Mouse (Mus musculus): Measurements from ENCODE around the gene Bod1.

Gene Bod1

DNA sequence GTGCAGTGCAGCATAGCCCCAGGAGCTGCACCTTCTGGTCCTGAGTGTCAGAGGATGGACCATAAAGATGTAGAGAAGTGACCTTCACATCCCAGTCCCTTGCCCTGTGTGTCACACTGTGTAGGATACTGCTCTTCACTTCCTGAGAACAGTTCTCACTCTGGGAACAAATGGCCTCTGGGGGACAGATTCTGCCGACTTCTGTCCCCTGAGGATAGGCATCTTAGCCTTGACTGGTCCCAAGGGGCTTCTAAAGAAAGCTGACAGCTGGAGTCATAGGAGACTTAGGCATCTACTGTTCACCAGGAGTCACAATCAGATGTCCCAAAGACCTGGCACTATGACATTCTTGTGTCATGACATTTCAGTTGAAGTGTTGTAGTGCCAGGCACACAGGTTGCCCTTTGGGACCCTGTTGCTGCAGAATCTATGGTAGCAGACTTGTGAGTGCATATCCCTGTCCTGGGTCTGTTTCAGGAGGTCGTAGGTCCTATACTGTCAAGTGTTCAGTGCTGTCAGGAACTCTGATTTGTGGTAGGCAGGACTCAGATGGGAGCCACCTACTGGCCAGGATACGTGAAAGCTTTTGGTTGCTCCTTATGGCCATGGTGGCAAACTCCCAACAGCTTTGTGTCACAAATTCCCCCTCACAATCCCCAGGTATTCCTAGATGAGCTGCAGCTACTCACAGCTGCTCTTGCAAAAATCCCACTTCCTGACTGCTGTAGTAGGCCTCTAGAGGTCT is 30.4 kb downstream of the Bod1 start:
- H3K27me3 ChIP-seq (ENCODE audit: insufficient read depth, low read length): no peaks in the 10 kb centered on the region; the same call in 1 of the 2 replicates
- H3K4me1 ChIP-seq (replicated peaks; ENCODE audit: low read depth, low read length): no peaks in the 10 kb centered on the region
- H3K36me3 ChIP-seq (ENCODE audit: insufficient read depth, low read length): no peaks in the 10 kb centered on the region
- no peaks in the 10 kb centered on the region for H3K9me3 ChIP-seq (ENCODE audit: low read length)
- TF ChIP-seq NANOG (IDR thresholded peaks at IDR 0.05; ENCODE audit: borderline replicate concordance, low read length) (no peak), POU5F1 (IDR thresholded peaks at IDR 0.05; ENCODE audit: borderline replicate concordance, low read length) (no peak), CTCF (conservative IDR thresholded peaks at IDR 0.05; ENCODE audit: low read length) (no peak; the same call in 1 of the 2 replicates)
- no peak overlapping the region for H3K4me3 ChIP-seq (replicated peaks; ENCODE audit: low read length)

DNA sequence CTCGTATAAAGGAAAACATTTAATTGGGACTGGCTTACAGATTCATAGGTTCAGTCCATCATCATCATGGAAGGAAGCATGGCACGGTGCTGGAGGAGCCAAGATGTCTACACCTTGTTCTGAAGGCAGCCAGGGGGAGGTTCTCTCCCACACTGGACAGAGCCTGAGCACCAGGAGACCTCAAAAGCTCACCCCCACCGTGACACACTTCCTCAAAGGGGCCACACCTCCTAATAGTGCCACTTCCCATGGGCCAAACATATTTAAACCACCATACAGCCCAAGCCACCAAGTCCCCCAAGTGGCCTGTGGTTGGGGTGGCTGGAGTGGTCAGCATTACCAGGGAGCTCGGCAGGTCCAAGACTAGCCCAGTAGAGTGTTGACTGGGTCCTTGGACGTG is 31.5 kb downstream of the Bod1 start:
- TF ChIP-seq NANOG (IDR thresholded peaks at IDR 0.05; ENCODE audit: borderline replicate concordance, low read length): no peak
- TF ChIP-seq CTCF (conservative IDR thresholded peaks at IDR 0.05; ENCODE audit: low read length): no peak
- TF ChIP-seq POU5F1 (IDR thresholded peaks at IDR 0.05; ENCODE audit: borderline replicate concordance, low read length): no peak
- no peak overlapping the region for H3K4me3 ChIP-seq (replicated peaks; ENCODE audit: low read length)
- H3K27me3 ChIP-seq (ENCODE audit: insufficient read depth, low read length): no peaks in the 10 kb centered on the region; the same call in 1 of the 2 replicates
- no peaks in the 10 kb centered on the region for H3K9me3 ChIP-seq (ENCODE audit: low read length)
- no peaks in the 10 kb centered on the region for H3K36me3 ChIP-seq (ENCODE audit: insufficient read depth, low read length)
- H3K4me1 ChIP-seq (replicated peaks; ENCODE audit: low read depth, low read length): no peaks in the 10 kb centered on the region

DNA sequence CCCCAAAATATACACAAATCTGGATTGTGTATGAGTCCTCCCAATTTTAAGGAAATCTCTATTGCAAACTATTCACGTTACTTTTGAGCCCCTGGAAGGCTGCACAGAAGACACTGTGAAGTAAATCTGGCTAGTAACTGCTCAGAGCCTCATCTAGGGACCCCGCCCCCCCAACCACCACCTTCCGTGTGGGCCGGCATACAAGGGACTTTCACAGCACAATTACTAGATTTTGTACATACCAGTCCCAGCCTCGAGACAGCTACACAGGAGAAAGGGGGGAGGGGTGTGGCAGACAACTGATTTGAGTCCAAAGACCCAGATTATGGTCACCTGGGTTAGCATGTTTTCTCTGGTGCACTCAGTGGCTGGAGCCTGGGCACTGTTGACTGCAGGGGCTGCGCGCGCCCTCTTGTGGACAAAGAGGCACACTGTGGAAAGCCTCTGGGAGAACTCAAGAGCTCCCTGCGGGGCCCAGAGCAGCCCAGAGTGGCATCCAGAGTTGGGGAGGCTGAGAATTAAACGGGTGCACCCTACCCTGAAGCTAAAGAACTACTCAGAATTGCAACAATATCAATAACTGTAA is 33.8 kb downstream of the Bod1 start:
- no peak overlapping the region for H3K4me3 ChIP-seq (replicated peaks; ENCODE audit: low read length)

DNA sequence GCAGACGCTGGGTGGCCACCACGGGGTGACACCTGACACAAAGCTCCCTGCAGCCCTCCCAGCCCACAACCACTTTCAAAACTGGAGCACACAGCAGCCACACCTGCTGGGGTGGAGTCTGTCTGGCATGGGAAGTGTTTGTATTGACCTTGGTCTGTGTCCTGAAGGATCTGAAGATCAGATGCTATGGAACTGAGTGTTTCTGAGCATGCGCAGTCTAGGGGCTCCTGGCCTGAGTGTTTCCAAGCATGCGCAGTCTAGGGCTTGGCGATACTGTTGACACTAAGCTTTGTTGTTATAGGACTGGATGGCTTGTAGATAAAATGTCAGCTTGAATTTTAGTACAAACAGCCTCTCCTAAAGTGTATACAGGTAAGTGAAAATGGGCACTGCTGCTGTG is 43.0 kb downstream of the Bod1 start:
- peaks cover 9% of the 10 kb centered on the region; the same call in 1 of the 2 replicates for H3K9me3 ChIP-seq (ENCODE audit: low read length)
- no peaks in the 10 kb centered on the region for H3K4me1 ChIP-seq (replicated peaks; ENCODE audit: low read depth, low read length)
- TF ChIP-seq POU5F1 (IDR thresholded peaks at IDR 0.05; ENCODE audit: borderline replicate concordance, low read length) (no peak), NANOG (IDR thresholded peaks at IDR 0.05; ENCODE audit: borderline replicate concordance, low read length) (no peak), CTCF (conservative IDR thresholded peaks at IDR 0.05; ENCODE audit: low read length) (no peak)
- H3K27me3 ChIP-seq (ENCODE audit: insufficient read depth, low read length): no peaks in the 10 kb centered on the region
- H3K4me3 ChIP-seq (replicated peaks; ENCODE audit: low read length): no peak overlapping the region
- H3K36me3 ChIP-seq (ENCODE audit: insufficient read depth, low read length): no peaks in the 10 kb centered on the region

More for the DNA sequence above, 33.8 kb downstream of the Bod1 start:
- Histone ChIP-seq H3K27me3 (ENCODE audit: insufficient read depth, low read length) (no peaks in the 10 kb centered on the region; the same call in 1 of the 2 replicates), H3K9me3 (ENCODE audit: low read length) (peaks cover under 1% of the 10 kb centered on the region; the same call in 1 of the 2 replicates), H3K36me3 (ENCODE audit: insufficient read depth, low read length) (no peaks in the 10 kb centered on the region), H3K4me1 (replicated peaks; ENCODE audit: low read depth, low read length) (peaks cover 3% of the 10 kb centered on the region; the same call in 1 of the 2 replicates)
- TF ChIP-seq CTCF (conservative IDR thresholded peaks at IDR 0.05; ENCODE audit: low read length) (peak; percentile 75), NANOG (IDR thresholded peaks at IDR 0.05; ENCODE audit: borderline replicate concordance, low read length) (no peak)

DNA sequence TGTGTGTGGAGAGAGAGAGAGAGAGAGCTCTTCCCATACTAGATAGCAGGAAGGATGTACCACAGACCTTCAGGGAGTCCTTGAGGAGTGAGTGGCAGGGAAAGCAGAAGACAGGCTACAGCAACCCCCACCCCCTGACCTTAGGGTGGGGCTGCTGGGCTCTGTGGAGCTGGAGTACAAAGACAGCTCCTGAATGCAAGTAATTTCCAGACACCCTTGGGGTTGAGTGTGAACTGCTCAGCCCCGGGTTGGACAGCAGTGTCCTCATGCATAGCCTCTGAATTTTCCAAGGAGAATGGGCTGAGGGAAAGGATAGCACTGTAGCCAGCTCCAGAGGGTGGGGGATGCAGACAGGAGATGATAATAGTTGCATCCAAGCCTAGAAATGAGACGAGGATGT is 50.9 kb downstream of the Bod1 start:
- no peak overlapping the region for H3K4me3 ChIP-seq (replicated peaks; ENCODE audit: low read length)
- H3K4me1 ChIP-seq (replicated peaks; ENCODE audit: low read depth, low read length): peaks cover 6% of the 10 kb centered on the region
- no peaks in the 10 kb centered on the region for H3K9me3 ChIP-seq (ENCODE audit: low read length)
- no peaks in the 10 kb centered on the region for H3K27me3 ChIP-seq (ENCODE audit: insufficient read depth, low read length)
- no peak for TF ChIP-seq CTCF (conservative IDR thresholded peaks at IDR 0.05; ENCODE audit: low read length)
- no peak for TF ChIP-seq NANOG (IDR thresholded peaks at IDR 0.05; ENCODE audit: borderline replicate concordance, low read length)
- no peaks in the 10 kb centered on the region for H3K36me3 ChIP-seq (ENCODE audit: insufficient read depth, low read length)

DNA sequence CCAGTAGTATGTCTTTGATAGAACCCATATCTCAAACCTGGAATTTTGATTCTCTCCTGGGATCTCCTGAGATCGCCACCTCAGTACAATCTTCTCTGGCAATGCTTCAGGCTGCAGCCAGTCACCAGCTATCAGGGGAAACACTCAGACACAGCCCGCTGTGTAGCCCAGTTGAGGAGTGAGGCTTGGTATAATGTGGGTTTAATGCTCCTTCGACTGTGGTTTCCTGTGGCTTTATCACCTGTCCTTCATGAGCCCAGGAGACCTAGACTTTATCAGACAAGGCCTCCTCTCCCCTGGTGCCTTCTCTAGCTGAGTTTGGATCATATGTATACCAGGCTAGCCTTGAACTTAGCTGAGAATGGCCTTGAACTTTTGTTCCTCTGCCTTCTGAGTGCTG is 53.9 kb downstream of the Bod1 start:
- Histone ChIP-seq H3K4me1 (replicated peaks; ENCODE audit: low read depth, low read length) (peaks cover 6% of the 10 kb centered on the region), H3K9me3 (ENCODE audit: low read length) (no peaks in the 10 kb centered on the region)
- no peak for TF ChIP-seq NANOG (IDR thresholded peaks at IDR 0.05; ENCODE audit: borderline replicate concordance, low read length)
- no peak for TF ChIP-seq CTCF (conservative IDR thresholded peaks at IDR 0.05; ENCODE audit: low read length)
- TF ChIP-seq POU5F1 (IDR thresholded peaks at IDR 0.05; ENCODE audit: borderline replicate concordance, low read length): no peak

DNA sequence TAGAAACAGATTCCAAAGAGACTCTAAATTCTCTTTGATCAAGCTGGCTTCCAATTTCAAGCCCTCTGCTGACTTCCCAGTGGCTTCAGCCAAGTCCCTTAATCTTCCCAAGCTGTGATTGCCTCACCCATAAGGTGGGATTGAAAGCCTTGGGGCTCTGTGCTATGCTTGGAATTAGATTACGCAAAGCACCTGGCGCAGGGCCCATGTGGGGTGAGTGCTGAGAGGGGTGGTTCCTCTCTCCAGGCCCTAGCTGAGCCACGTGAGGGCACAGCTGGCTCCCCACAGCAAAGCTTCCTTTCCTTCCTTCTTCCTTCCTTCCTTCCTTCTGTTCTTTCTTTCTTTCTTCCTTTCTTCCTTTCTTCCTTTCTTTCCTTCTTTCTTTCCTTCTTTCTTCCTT is 54.4 kb downstream of the Bod1 start:
- no peak overlapping the region for H3K4me3 ChIP-seq (replicated peaks; ENCODE audit: low read length)
- TF ChIP-seq CTCF (conservative IDR thresholded peaks at IDR 0.05; ENCODE audit: low read length) (no peak), POU5F1 (IDR thresholded peaks at IDR 0.05; ENCODE audit: borderline replicate concordance, low read length) (no peak), NANOG (IDR thresholded peaks at IDR 0.05; ENCODE audit: borderline replicate concordance, low read length) (no peak)
- H3K27me3 ChIP-seq (ENCODE audit: insufficient read depth, low read length): no peaks in the 10 kb centered on the region
- no peaks in the 10 kb centered on the region for H3K36me3 ChIP-seq (ENCODE audit: insufficient read depth, low read length)
- H3K4me1 ChIP-seq (replicated peaks; ENCODE audit: low read depth, low read length): peaks cover 6% of the 10 kb centered on the region
- H3K9me3 ChIP-seq (ENCODE audit: low read length): no peaks in the 10 kb centered on the region

More for the DNA sequence above, 53.9 kb downstream of the Bod1 start:
- Histone ChIP-seq H3K36me3 (ENCODE audit: insufficient read depth, low read length) (no peaks in the 10 kb centered on the region), H3K27me3 (ENCODE audit: insufficient read depth, low read length) (no peaks in the 10 kb centered on the region), H3K4me3 (replicated peaks; ENCODE audit: low read length) (no peak overlapping the region)

DNA sequence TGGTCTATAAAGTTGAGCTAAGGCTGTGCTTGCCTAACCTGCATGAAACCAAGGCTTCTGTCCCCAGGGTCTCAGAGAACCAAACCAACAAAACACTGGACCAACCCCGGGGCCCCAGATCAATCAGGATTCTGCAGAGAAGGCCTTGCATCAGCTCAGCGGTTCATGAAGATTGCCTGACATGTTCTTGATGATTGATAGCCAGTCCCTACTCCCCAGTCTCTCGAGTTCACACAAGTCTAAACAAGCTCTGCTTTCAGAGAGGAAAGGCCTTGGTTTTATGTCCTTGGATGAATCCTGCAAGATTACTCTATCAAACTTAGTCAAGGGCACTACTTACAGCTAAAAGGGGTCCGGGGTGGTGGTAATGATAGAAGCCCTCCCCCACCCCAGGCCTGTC is 55.0 kb downstream of the Bod1 start:
- Histone ChIP-seq H3K4me1 (replicated peaks; ENCODE audit: low read depth, low read length) (peaks cover 6% of the 10 kb centered on the region), H3K27me3 (ENCODE audit: insufficient read depth, low read length) (no peaks in the 10 kb centered on the region), H3K36me3 (ENCODE audit: insufficient read depth, low read length) (no peaks in the 10 kb centered on the region), H3K4me3 (replicated peaks; ENCODE audit: low read length) (no peak overlapping the region), H3K9me3 (ENCODE audit: low read length) (no peaks in the 10 kb centered on the region)
- TF ChIP-seq NANOG (IDR thresholded peaks at IDR 0.05; ENCODE audit: borderline replicate concordance, low read length) (no peak), POU5F1 (IDR thresholded peaks at IDR 0.05; ENCODE audit: borderline replicate concordance, low read length) (no peak), CTCF (conservative IDR thresholded peaks at IDR 0.05; ENCODE audit: low read length) (no peak)
